26 mouse cellular contexts compared by ENCODE assay signal in the genomic region with DNA sequence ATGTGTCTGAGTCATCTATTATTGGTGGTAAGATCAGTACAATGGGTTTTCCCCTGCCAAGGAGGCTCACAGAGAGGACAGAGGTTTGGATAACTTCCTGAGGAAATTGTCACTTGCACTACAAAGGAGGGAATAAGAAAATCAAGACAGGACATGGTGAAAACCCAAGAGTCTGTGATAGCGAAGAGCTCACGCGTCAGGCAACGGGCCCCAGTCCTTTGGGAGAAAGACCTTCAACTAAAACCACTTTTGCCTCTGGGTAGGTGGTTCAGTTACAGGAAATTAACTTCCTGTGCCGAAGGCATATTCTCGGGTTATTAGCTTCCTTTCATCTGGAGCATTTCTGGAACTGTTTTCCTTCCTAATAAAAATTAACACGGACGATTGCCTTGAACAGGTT.
"Had no signal": no experiment of that assay in that cellular context is flagged by ENCODE, and none has a peak within 500 bp of the region (broad histone marks: within the 10 kb centered on the region; RNA-seq: fewer than 3 reads in every experiment).

No protein-coding gene starts in this region.

- H3K36me3 ChIP-seq: hindbrain, embryonic 10.5 days; hindbrain, embryonic 12.5 days; intestine, embryonic 15.5 days; limb, embryonic 10.5 days; limb, embryonic 12.5 days; liver, embryonic 13.5 days; liver, embryonic 15.5 days had no signal

- H3K27ac ChIP-seq: gastrocnemius, adult 2 months; heart, adult 2 months; hindbrain, embryonic 10.5 days; hindbrain, embryonic 12.5 days; hindbrain, embryonic 14.5 days; intestine, embryonic 15.5 days; layer of hippocampus, adult 2 months; left cerebral cortex, adult 2 months; limb, embryonic 10.5 days; limb, embryonic 12.5 days; liver, embryonic 13.5 days; liver, embryonic 15.5 days had no signal

- H3K4me3 ChIP-seq: gastrocnemius, adult 2 months; heart, adult 2 months; hindbrain, embryonic 10.5 days; hindbrain, embryonic 12.5 days; intestine, embryonic 15.5 days; layer of hippocampus, adult 2 months; left cerebral cortex, adult 2 months; limb, embryonic 10.5 days; limb, embryonic 12.5 days; liver, embryonic 13.5 days; liver, embryonic 15.5 days had no signal

- H3K4me1 ChIP-seq: hindbrain, embryonic 12.5 days; intestine, embryonic 15.5 days; liver, embryonic 13.5 days; liver, embryonic 15.5 days had no signal

- H3K4me2 ChIP-seq: heart, embryonic 11.5 days; hindbrain, embryonic 12.5 days; hindbrain, embryonic 14.5 days; intestine, embryonic 15.5 days; limb, embryonic 12.5 days; liver, embryonic 11.5 days; liver, embryonic 13.5 days; liver, embryonic 15.5 days had no signal

- ATAC-seq: hindbrain, embryonic 16.5 days; inflammation-experienced regulatory T-cells, adult 6 months; intestine, embryonic 15.5 days; intestine, postnatal 0 days had no signal

- H3K27me3 ChIP-seq: hindbrain, embryonic 12.5 days; intestine, embryonic 15.5 days; limb, embryonic 12.5 days; liver, embryonic 13.5 days; liver, embryonic 15.5 days had no signal

- DNase-seq: gastrocnemius, adult 2 months; gastrocnemius, postnatal 10 days; gastrocnemius, postnatal 25 days; heart, adult 2 months; heart, postnatal 10 days; heart, postnatal 4 days; kidney, adult 18-20 months; kidney, adult 8-10 months; kidney, postnatal 14 days; kidney, postnatal 4 days; liver; liver, embryonic 13.5 days had no signal

- H3K9me3 ChIP-seq: hindbrain, embryonic 10.5 days; hindbrain, embryonic 12.5 days; intestine, embryonic 15.5 days; limb, embryonic 10.5 days; limb, embryonic 12.5 days; liver, embryonic 13.5 days; liver, embryonic 15.5 days had no signal

- H3K9ac ChIP-seq: hindbrain, embryonic 12.5 days; hindbrain, embryonic 14.5 days; intestine, embryonic 15.5 days; limb, embryonic 12.5 days; liver, embryonic 13.5 days; liver, embryonic 15.5 days had no signal
